Mouse (Mus musculus): ENCODE data around the gene Irgq.

GRCm38 (mm10) chr7:24534301-24534700 lies 3.8 kb downstream of the Irgq start:
- no peak for TF ChIP-seq CTCF (IDR thresholded peaks at IDR 0.05; ENCODE audit: insufficient read depth, low read length)
- TF ChIP-seq POLR2A (IDR thresholded peaks at IDR 0.05; ENCODE audit: borderline replicate concordance, extremely low read depth, low read depth, low read length), result no peak
